Mouse (Mus musculus) liver, adult 2 months (tissue): ENCODE measurements around the gene Rnf185.

Source experiments
- CTCF ChIP-seq: fragments of 200-500 bp; IDR thresholded peaks from 2 replicates; pipeline ENCODE4 v1.5.1; 2011; ENCODE audit warnings: low read depth, low read length, control low read depth
- POLR2A ChIP-seq: fragments of 200-500 bp; IDR thresholded peaks from 2 replicates; pipeline ENCODE4 v1.6.1; 2011; ENCODE audit warnings: low read length, control low read depth; ENCODE audit not compliant: insufficient read depth; ENCODE audit errors: extremely low read depth

DNA sequence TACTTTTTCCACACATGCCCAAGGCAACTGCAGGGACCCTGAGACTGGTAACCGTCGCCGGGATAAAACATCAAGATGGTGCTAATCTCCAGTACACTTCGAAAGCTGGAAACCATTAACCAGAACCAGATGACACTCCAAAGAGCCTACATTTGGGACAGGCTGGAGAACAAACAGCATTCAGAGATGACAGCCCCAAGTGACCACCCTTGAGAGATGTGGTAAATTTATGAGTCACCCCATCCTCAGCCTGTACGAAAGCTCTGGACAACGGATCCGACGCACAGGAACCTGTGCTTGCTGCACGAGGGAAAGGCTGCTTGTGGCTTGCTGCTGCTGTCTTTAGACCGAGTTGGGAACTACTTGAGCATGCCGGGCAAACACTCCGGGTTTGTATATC lies 77.4 kb downstream of the Rnf185 start:
- no peak for TF ChIP-seq CTCF
- TF ChIP-seq POLR2A: no peak
